Mouse (Mus musculus) liver, postnatal 0 days (tissue): ENCODE data around the gene Zfp865.

Experiments used
- CTCF ChIP-seq: sonication (generic); IDR thresholded peaks from 2 replicates; pipeline ENCODE4 v1.5.1; 2016; ENCODE audit warnings: antibody characterized with exemption, low read depth
- EP300 ChIP-seq: IDR thresholded peaks from 2 replicates; pipeline ENCODE4 v1.6.1; 2016; ENCODE audit warnings: antibody characterized with exemption, low read depth, mild to moderate bottlenecking

GRCm38 (mm10) chr7:5044981-5045380, 24.8 kb downstream of the Zfp865 start:
- TF ChIP-seq CTCF, result no peak
- TF ChIP-seq EP300, result no peak
